Mouse (Mus musculus): ENCODE results near the gene Pla2g3. TPM values are rescaled to one million over a fixed set of nuclear protein-coding genes. Genes with fewer than 3 reads are reported as not detected.

Pla2g3 gene
- polyA plus RNA-seq, 1 experiment from 2014 or later, result 0.86 TPM

DNA sequence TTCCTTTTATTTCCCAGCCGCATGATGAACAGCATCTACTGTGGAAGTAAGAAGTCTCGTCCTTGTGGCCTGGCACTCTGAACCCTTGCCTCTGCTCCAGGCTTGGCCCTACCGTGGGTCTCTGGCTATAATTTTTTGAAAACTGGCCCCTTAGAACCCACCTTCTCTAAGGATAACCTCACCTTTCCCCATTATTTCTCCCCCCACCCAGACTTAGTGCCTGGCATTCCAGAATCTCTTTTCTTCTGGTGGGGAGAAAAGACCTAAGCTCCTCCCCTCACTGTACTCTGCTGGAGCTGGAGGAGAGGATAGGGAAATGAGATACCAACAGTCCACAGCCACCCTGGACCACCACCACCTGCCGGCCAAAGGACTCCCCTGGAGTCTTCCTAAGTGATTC is 27.1 kb downstream of the Pla2g3 start:
- 0 out of 2 replicates have a peak, but pooled peaks cover 2% of the 10 kb centered on the region for H3K4me1 ChIP-seq (replicated peaks; ENCODE audit: control insufficient read depth, insufficient read depth, low read length)
- peak overlapping the region; percentile 76 for H3K4me2 ChIP-seq (replicated peaks; ENCODE audit: low read depth, low read length)
- WGBS, result 11% methylated on average over 4 of the region's 4 CpGs
- H3K27ac ChIP-seq (ENCODE audit: low read depth, low read length), result no peak overlapping the region
- peak overlapping the region; percentile 45 for H3K4me3 ChIP-seq (ENCODE audit: low read depth, low read length)
- H3K36me3 ChIP-seq (ENCODE audit: control insufficient read depth, insufficient read depth, low read length), result no peaks in the 10 kb centered on the region
- no peaks in the 10 kb centered on the region for H3K9me3 ChIP-seq (ENCODE audit: control insufficient read depth, low read length)
- DNase-seq (ENCODE audit: low spot score), result no peak
- peaks cover 20% of the 10 kb centered on the region for H3K27me3 ChIP-seq (ENCODE audit: control insufficient read depth, insufficient read depth, low read length)
- no peak overlapping the region; the same call in 1 of the 2 replicates for H3K9ac ChIP-seq (ENCODE audit: low read depth, low read length)
- peak; percentile 17; the same call in 1 of the 2 replicates for ATAC-seq (ENCODE audit: low FRiP score)

DNA sequence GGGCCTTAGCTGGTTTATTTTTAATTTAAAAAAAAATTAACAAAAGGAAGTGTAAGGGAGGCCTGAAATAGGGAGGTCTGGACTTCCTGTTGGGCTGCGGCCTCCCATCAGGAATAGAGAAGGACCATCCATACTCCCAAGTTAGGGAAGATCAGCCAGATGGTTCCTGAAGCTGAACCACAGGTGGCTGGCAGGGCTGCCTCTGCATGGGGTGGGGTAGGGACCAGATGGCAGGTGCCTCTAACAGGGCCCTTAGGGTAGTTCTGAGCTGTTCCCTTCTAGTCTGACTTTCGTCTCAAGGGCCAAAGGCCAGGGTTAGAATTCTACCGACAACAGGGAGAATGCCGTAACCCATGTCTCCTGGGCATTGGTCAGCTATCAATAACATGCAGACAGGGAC is 27.6 kb downstream of the Pla2g3 start:
- WGBS, result 73% methylated on average over 4 of the region's 4 CpGs
- DNase-seq (ENCODE audit: low spot score), result peak; percentile 15
- no peaks in the 10 kb centered on the region for H3K36me3 ChIP-seq (ENCODE audit: control insufficient read depth, insufficient read depth, low read length)
- no peak overlapping the region for H3K4me3 ChIP-seq (ENCODE audit: low read depth, low read length)
- no peak overlapping the region for H3K4me2 ChIP-seq (replicated peaks; ENCODE audit: low read depth, low read length)
- H3K27ac ChIP-seq (ENCODE audit: low read depth, low read length), result no peak overlapping the region
- no peak overlapping the region for H3K9ac ChIP-seq (ENCODE audit: low read depth, low read length)
- H3K4me1 ChIP-seq (replicated peaks; ENCODE audit: control insufficient read depth, insufficient read depth, low read length), result 0 out of 2 replicates have a peak, but pooled peaks cover 2% of the 10 kb centered on the region
- no peaks in the 10 kb centered on the region for H3K9me3 ChIP-seq (ENCODE audit: control insufficient read depth, low read length)
- ATAC-seq (ENCODE audit: low FRiP score), result no peak
- peaks cover 20% of the 10 kb centered on the region for H3K27me3 ChIP-seq (ENCODE audit: control insufficient read depth, insufficient read depth, low read length)

DNA sequence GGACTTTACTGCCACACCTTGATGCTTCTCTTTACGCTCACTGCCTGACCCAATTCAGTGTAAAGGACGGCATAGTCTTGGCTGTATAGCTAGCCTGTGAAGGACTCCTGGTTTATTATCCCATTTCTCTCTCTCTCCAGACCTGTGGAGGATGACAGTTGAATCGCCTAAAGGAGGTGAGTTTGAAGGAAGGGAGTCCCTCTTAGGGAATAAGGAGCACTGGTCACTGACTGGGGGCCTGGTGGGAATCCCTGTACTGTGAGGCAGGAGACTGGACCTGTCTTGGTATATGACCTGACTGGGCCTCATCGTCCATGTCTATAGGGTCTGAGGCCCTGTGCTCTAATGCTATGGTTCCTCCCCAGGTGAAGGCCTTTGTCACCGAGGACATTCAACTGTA is 28.0 kb downstream of the Pla2g3 start:
- Histone ChIP-seq H3K9ac (ENCODE audit: low read depth, low read length) (no peak overlapping the region), H3K4me2 (replicated peaks; ENCODE audit: low read depth, low read length) (no peak overlapping the region), H3K4me1 (replicated peaks; ENCODE audit: control insufficient read depth, insufficient read depth, low read length) (0 out of 2 replicates have a peak, but pooled peaks cover 2% of the 10 kb centered on the region), H3K27ac (ENCODE audit: low read depth, low read length) (no peak overlapping the region), H3K4me3 (ENCODE audit: low read depth, low read length) (no peak overlapping the region), H3K27me3 (ENCODE audit: control insufficient read depth, insufficient read depth, low read length) (peaks cover 20% of the 10 kb centered on the region), H3K36me3 (ENCODE audit: control insufficient read depth, insufficient read depth, low read length) (no peaks in the 10 kb centered on the region), H3K9me3 (ENCODE audit: control insufficient read depth, low read length) (no peaks in the 10 kb centered on the region)
- 79% methylated on average over 5 of the region's 5 CpGs for WGBS
- DNase-seq (ENCODE audit: low spot score), result no peak
- ATAC-seq (ENCODE audit: low FRiP score), result no peak

DNA sequence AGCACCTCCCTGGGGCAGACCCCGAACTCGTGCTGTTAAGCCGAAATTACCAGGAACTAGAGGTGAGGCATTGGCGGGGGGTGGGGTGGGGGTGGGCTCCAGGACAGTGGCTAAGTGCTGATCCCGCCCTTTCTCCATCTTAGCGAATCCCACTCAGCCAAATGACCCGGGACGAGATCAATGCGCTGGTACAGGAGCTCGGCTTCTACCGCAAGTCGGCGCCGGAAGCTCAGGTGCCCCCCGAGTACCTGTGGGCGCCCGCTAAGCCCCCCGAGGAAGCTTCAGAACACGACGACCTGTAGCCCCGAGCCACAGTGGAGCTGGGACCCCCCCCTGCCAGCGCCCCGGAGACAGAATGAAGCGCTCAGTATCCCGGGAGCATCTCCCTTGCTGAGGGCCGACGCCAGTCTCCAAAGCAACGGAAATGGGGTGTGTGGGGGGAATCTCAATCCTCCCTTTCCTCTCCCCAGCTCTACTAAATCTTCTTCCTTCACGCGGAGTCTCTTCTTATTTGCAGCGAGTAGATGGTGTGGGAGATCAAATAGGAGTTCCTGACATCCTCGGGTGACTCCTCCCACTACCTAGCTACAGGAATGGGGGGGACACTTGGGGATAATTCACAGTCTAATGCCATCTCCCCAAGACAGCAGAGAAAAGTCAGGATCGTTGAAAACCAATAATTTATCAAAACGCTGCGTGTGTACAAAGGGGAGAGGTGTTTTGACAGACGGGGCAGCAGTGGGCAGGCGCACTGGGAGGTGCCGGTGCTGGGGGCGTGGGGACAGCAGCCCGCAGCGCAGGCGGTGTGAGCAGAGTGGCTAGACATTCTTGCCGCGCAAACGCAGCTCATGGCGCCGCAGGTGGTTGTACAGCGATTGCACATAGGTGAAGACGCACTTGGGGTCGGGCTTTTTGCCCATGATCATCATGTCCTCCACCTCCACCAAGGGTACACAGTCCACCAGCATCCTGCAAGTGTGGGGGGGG is 29.1 kb downstream of the Pla2g3 start:
- WGBS, result 3% methylated on average over 50 of the region's 50 CpGs
- H3K9me3 ChIP-seq (ENCODE audit: control insufficient read depth, low read length), result no peaks in the 10 kb centered on the region
- peaks cover 20% of the 10 kb centered on the region for H3K27me3 ChIP-seq (ENCODE audit: control insufficient read depth, insufficient read depth, low read length)
- H3K36me3 ChIP-seq (ENCODE audit: control insufficient read depth, insufficient read depth, low read length), result no peaks in the 10 kb centered on the region
- no peak overlapping the region for H3K27ac ChIP-seq (ENCODE audit: low read depth, low read length)
- ATAC-seq (ENCODE audit: low FRiP score) (0 out of 2 replicates have a peak, but pooled peaks have one; percentile 28), DNase-seq (ENCODE audit: low spot score) (peak; percentile 54)
- peak overlapping the region; percentile 23 for H3K4me3 ChIP-seq (ENCODE audit: low read depth, low read length)
- 0 out of 2 replicates have a peak, but pooled peaks cover 2% of the 10 kb centered on the region for H3K4me1 ChIP-seq (replicated peaks; ENCODE audit: control insufficient read depth, insufficient read depth, low read length)
- H3K9ac ChIP-seq (ENCODE audit: low read depth, low read length), result no peak overlapping the region
- H3K4me2 ChIP-seq (replicated peaks; ENCODE audit: low read depth, low read length), result peak overlapping the region; percentile 44

DNA sequence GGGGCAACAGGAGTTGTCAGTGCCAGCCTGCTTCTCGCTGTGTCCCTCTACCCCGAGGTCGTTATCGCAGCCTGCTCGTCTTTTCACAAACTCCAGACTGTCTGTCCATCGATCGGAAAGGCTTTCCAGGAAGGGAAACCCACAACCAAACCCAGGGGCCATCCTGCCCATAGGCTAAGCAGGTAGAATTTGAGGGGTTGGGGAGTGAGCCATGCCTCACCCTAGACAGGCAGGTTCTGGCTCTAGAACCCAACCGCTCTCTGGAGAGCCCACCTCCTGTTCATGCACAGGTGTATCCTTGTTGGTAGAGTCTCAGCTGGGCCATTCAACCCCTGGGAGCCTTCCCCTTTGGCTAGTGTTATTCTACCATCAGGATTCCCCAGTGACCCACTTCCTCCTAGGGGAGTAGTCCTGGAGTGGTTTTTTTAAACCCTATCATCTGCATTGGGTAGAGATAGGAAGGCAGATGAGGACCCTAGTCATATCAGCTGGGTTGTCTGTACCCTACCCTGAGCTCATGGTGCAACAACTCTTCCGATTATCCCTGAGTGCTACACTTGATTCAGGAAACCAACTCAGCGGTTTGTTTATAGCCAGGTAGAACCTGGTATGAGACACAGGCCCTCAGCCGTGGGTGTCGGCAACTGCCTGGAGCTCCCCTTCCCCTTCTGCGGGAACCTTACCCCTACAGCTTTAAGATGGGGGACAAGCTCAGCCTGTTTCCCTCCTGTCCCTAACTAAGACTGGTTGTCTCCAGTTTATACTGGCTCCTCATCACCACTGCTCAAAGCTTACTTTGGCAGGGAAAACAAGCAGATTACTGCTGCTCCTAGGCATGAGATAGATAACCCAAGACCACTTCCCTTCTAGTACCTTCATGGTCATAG is 30.0 kb downstream of the Pla2g3 start:
- Histone ChIP-seq H3K9ac (ENCODE audit: low read depth, low read length) (no peak overlapping the region), H3K27ac (ENCODE audit: low read depth, low read length) (no peak overlapping the region), H3K4me3 (ENCODE audit: low read depth, low read length) (no peak overlapping the region), H3K4me1 (replicated peaks; ENCODE audit: control insufficient read depth, insufficient read depth, low read length) (0 out of 2 replicates have a peak, but pooled peaks cover 2% of the 10 kb centered on the region), H3K9me3 (ENCODE audit: control insufficient read depth, low read length) (no peaks in the 10 kb centered on the region), H3K4me2 (replicated peaks; ENCODE audit: low read depth, low read length) (peak overlapping the region; percentile 44), H3K27me3 (ENCODE audit: control insufficient read depth, insufficient read depth, low read length) (peaks cover 20% of the 10 kb centered on the region), H3K36me3 (ENCODE audit: control insufficient read depth, insufficient read depth, low read length) (no peaks in the 10 kb centered on the region)
- DNase-seq (ENCODE audit: low spot score) (no peak), ATAC-seq (ENCODE audit: low FRiP score) (no peak)
- WGBS, result 58% methylated on average over 13 of the region's 13 CpGs

DNA sequence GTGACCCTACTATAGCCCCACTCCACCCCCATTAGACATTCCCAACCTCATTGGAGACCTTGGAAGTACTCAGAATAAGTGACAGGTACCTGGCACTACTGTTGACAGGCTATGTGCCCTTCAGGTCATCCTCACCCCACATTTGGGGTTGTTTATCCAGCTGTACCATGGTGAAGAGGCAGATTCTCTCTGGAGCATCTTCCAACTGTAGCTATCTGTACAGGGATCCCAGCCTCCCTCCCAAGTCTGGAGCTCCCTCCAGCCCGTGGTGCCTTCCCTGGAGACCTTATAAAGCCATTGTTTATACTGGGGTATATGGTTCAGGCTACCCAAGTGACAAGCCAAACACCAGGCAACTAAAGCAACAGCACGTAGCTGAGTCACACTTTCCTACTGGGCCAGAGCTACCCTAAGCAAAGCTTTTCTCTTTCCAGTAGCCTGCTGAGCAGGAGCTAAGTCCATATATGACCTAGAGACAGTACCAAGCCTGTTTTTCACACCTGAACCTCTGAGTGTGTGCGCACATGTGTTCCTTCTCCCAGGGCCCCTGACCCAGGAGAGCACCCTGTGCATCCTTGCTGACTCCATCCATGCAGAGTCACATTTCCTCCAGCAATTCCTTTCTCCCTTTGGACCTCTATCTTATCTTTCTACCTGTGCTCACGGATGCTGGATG is 31.1 kb downstream of the Pla2g3 start:
- DNase-seq (ENCODE audit: low spot score), result no peak
- Histone ChIP-seq H3K9ac (ENCODE audit: low read depth, low read length) (no peak overlapping the region), H3K36me3 (ENCODE audit: control insufficient read depth, insufficient read depth, low read length) (0 out of 2 replicates have a peak, but pooled peaks cover under 1% of the 10 kb centered on the region), H3K4me2 (replicated peaks; ENCODE audit: low read depth, low read length) (no peak overlapping the region), H3K4me3 (ENCODE audit: low read depth, low read length) (no peak overlapping the region), H3K27me3 (ENCODE audit: control insufficient read depth, insufficient read depth, low read length) (peaks cover 20% of the 10 kb centered on the region), H3K27ac (ENCODE audit: low read depth, low read length) (no peak overlapping the region), H3K4me1 (replicated peaks; ENCODE audit: control insufficient read depth, insufficient read depth, low read length) (0 out of 2 replicates have a peak, but pooled peaks cover 2% of the 10 kb centered on the region), H3K9me3 (ENCODE audit: control insufficient read depth, low read length) (no peaks in the 10 kb centered on the region)
- 77% methylated on average over 4 of the region's 4 CpGs for WGBS
- no peak for ATAC-seq (ENCODE audit: low FRiP score)

DNA sequence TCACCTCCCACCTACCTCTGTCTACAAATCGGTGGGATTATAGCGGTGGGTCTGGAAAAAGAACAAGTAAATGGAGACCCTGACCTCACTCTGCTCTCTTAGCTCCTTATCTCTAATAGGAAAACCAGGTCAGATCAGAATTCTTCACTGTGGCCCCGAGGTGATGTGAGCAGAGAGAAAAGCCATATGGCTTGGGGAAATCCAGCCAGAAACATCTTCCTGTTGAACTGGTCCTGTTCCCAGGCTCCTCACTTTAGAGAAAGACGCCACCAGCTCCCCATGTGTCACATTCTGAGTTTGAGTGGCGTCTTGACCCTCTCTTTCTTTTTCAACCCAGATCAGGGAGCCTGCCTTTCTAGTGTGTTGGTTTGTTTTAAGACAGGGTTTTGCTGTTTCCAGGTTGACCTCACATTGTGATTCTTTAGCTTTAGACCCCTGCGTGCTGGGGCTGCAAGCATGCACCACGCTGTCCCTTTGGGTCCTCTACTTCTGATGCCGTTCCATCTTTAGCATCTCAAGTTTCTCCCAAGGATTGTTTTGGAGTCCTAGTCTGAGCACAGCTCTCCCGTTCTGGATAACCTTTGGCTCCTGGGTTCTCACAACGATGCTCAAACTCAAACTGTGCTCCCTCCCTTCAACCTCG is 31.8 kb downstream of the Pla2g3 start:
- Histone ChIP-seq H3K9me3 (ENCODE audit: control insufficient read depth, low read length) (no peaks in the 10 kb centered on the region), H3K36me3 (ENCODE audit: control insufficient read depth, insufficient read depth, low read length) (0 out of 2 replicates have a peak, but pooled peaks cover 4% of the 10 kb centered on the region), H3K4me1 (replicated peaks; ENCODE audit: control insufficient read depth, insufficient read depth, low read length) (0 out of 2 replicates have a peak, but pooled peaks cover 2% of the 10 kb centered on the region), H3K4me3 (ENCODE audit: low read depth, low read length) (no peak overlapping the region), H3K9ac (ENCODE audit: low read depth, low read length) (no peak overlapping the region), H3K4me2 (replicated peaks; ENCODE audit: low read depth, low read length) (no peak overlapping the region), H3K27me3 (ENCODE audit: control insufficient read depth, insufficient read depth, low read length) (peaks cover 20% of the 10 kb centered on the region), H3K27ac (ENCODE audit: low read depth, low read length) (no peak overlapping the region)
- no peak for ATAC-seq (ENCODE audit: low FRiP score)
- WGBS, result 76% methylated on average over 11 of the region's 11 CpGs
- no peak for DNase-seq (ENCODE audit: low spot score)

Measured in hindbrain, embryonic 11.5 days (tissue).